Comparison of ENCODE assay signal across 10 mouse cellular contexts in the genomic region with DNA sequence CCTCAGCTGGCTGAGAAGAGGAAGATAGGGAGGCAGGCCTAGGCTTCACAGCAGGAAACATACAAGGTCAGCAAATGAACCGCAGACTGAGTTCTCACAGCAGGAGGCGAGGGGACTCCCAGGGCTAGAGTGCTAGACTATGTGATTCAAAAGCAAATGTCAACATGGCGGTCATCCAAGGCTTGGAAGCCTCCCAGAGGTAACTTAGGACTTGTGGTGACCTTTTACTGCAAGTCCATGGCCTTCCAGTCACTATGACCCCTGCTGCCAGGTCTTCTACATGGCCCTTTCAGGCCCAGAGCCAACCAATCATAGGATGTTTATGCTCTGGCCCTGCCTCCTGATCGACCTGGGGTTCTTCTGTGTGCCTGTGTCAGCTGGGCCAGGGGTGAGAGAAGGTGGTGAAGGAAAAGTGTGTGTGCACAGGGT.
DNase-seq lines count a peak whose midpoint lies in the region; ATAC-seq and TF ChIP-seq lines count a peak whose summit lies in the region.
"Had no signal": no experiment of that assay in that cellular context is flagged by ENCODE, and none has a peak within 500 bp of the region (broad histone marks: within the 10 kb centered on the region; RNA-seq: fewer than 3 reads in every experiment).

No protein-coding gene starts in this region.

- no peak for TF ChIP-seq EP300 in heart, adult 2 months (IDR thresholded peaks at IDR 0.05; ENCODE audit: insufficient read depth, low read depth, low read length)

- peak; percentile 47 to 55 for DNase-seq in heart, adult 2 months
- DNase-seq in adrenal gland, adult 18-20 months (ENCODE audit: low spot score in 2 of 2) = peak; percentile 10 to 30
- no peak for DNase-seq in frontal cortex, postnatal 10 days (ENCODE audit: low spot score in 2 of 2)

- WGBS in heart, adult 2 months = 52% methylated on average over 4 of the region's 4 CpGs
- 67% methylated on average over 4 of the region's 4 CpGs for WGBS in heart, embryonic 12.5 days
- WGBS in heart, embryonic 13.5 days = 58% methylated on average over 4 of the region's 4 CpGs
- 65% methylated on average over 4 of the region's 4 CpGs for WGBS in limb, embryonic 13.5 days
- WGBS in stomach, embryonic 16.5 days = 63% methylated on average over 4 of the region's 4 CpGs
- 67% methylated on average over 4 of the region's 4 CpGs for WGBS in midbrain, embryonic 13.5 days

- no peaks in the 10 kb centered on the region for H3K36me3 ChIP-seq in heart, adult 2 months (ENCODE audit: control insufficient read depth, insufficient read depth, low read length)
- no peaks in the 10 kb centered on the region for H3K36me3 ChIP-seq in heart, embryonic 12.5 days
- H3K36me3 ChIP-seq in heart, embryonic 13.5 days = no peaks in the 10 kb centered on the region
- H3K36me3 ChIP-seq in limb, embryonic 13.5 days = no peaks in the 10 kb centered on the region
- H3K36me3 ChIP-seq in stomach, embryonic 16.5 days (ENCODE audit: control insufficient read depth, insufficient read depth, low read length) = no peaks in the 10 kb centered on the region
- no peaks in the 10 kb centered on the region for H3K36me3 ChIP-seq in midbrain, embryonic 13.5 days

- no peak for TF ChIP-seq POLR2A in heart, adult 2 months (IDR thresholded peaks at IDR 0.05; ENCODE audit: insufficient read depth, low read depth, low read length)

- intact Hi-C loops in heart, adult 2 months (cut with DNase I) = no loop called here

- H3K4me1 ChIP-seq in heart, adult 2 months (ENCODE audit: control insufficient read depth, insufficient read depth, low read length) = peaks cover 4% of the 10 kb centered on the region
- peaks cover 24% of the 10 kb centered on the region for H3K4me1 ChIP-seq in heart, embryonic 12.5 days (replicated peaks)
- H3K4me1 ChIP-seq in heart, embryonic 13.5 days = peaks cover 34% of the 10 kb centered on the region
- H3K4me1 ChIP-seq in limb, embryonic 13.5 days = peaks cover 70% of the 10 kb centered on the region
- peaks cover 8% of the 10 kb centered on the region; the same call in 1 of the 2 replicates for H3K4me1 ChIP-seq in stomach, embryonic 16.5 days (ENCODE audit: control insufficient read depth, insufficient read depth, low read length)
- no peaks in the 10 kb centered on the region for H3K4me1 ChIP-seq in midbrain, embryonic 13.5 days (replicated peaks)

- H3K4me3 ChIP-seq in heart, adult 2 months = no peak overlapping the region
- no peak overlapping the region for H3K4me3 ChIP-seq in heart, embryonic 12.5 days
- no peak overlapping the region for H3K4me3 ChIP-seq in heart, embryonic 13.5 days
- no peak overlapping the region for H3K4me3 ChIP-seq in limb, embryonic 13.5 days
- H3K4me3 ChIP-seq in stomach, embryonic 16.5 days (replicated peaks; ENCODE audit: low read length) = no peak overlapping the region
- no peak overlapping the region for H3K4me3 ChIP-seq in midbrain, embryonic 13.5 days (replicated peaks)
- H3K4me3 ChIP-seq: erythroblast, embryonic 14.5 days; myocyte had no signal

- no peak for TF ChIP-seq CTCF in heart, adult 2 months (IDR thresholded peaks at IDR 0.05)

- H3K9ac ChIP-seq in heart, adult 2 months (ENCODE audit: low read depth, low read length) = no peak overlapping the region
- H3K9ac ChIP-seq in heart, embryonic 12.5 days = no peak overlapping the region
- no peak overlapping the region for H3K9ac ChIP-seq in heart, embryonic 13.5 days
- H3K9ac ChIP-seq in limb, embryonic 13.5 days = no peak overlapping the region
- no peak overlapping the region for H3K9ac ChIP-seq in stomach, embryonic 16.5 days (ENCODE audit: low read length)
- H3K9ac ChIP-seq in midbrain, embryonic 13.5 days (replicated peaks) = no peak overlapping the region

- no peaks in the 10 kb centered on the region for H3K79me2 ChIP-seq in heart, adult 2 months (replicated peaks; ENCODE audit: control insufficient read depth, insufficient read depth, low read length)

- no peak overlapping the region for H3K27ac ChIP-seq in heart, adult 2 months
- no peak overlapping the region; the same call in 1 of the 2 replicates for H3K27ac ChIP-seq in heart, embryonic 12.5 days (ENCODE audit: poor library complexity, severe bottlenecking)
- peak overlapping the region; percentile 53 for H3K27ac ChIP-seq in heart, embryonic 13.5 days (replicated peaks)
- peak overlapping the region; percentile 69 for H3K27ac ChIP-seq in limb, embryonic 13.5 days
- H3K27ac ChIP-seq in stomach, embryonic 16.5 days (ENCODE audit: low read length) = peak overlapping the region; percentile 69
- H3K27ac ChIP-seq in midbrain, embryonic 13.5 days = no peak overlapping the region

- H3K27me3 ChIP-seq in heart, adult 2 months (ENCODE audit: control insufficient read depth, insufficient read depth, low read length) = no peaks in the 10 kb centered on the region
- H3K27me3 ChIP-seq in heart, embryonic 12.5 days (replicated peaks) = no peaks in the 10 kb centered on the region
- no peaks in the 10 kb centered on the region for H3K27me3 ChIP-seq in heart, embryonic 13.5 days (replicated peaks)
- H3K27me3 ChIP-seq in limb, embryonic 13.5 days = no peaks in the 10 kb centered on the region
- H3K27me3 ChIP-seq in stomach, embryonic 16.5 days (ENCODE audit: control insufficient read depth, insufficient read depth, low read length) = no peaks in the 10 kb centered on the region
- H3K27me3 ChIP-seq in midbrain, embryonic 13.5 days = no peaks in the 10 kb centered on the region

- no peak overlapping the region for H3K4me2 ChIP-seq in heart, embryonic 12.5 days
- H3K4me2 ChIP-seq in heart, embryonic 13.5 days = no peak overlapping the region
- H3K4me2 ChIP-seq in limb, embryonic 13.5 days (replicated peaks) = no peak overlapping the region
- no peak overlapping the region for H3K4me2 ChIP-seq in stomach, embryonic 16.5 days (ENCODE audit: low read depth, low read length)
- no peak overlapping the region for H3K4me2 ChIP-seq in midbrain, embryonic 13.5 days (replicated peaks)

- ATAC-seq in heart, embryonic 12.5 days (ENCODE audit: insufficient number of reproducible peaks, low FRiP score) = no peak
- ATAC-seq in heart, embryonic 13.5 days (ENCODE audit: extremely low read depth, insufficient number of reproducible peaks, low FRiP score, low TSS enrichment) = 0 out of 2 replicates have a peak, but pooled peaks have one; percentile 31
- ATAC-seq in limb, embryonic 13.5 days (ENCODE audit: low FRiP score, low read depth) = 0 out of 2 replicates have a peak, but pooled peaks have one; percentile 26
- peak; percentile 26; the same call in 1 of the 2 replicates for ATAC-seq in stomach, embryonic 16.5 days (ENCODE audit: insufficient read depth, low FRiP score)
- no peak for ATAC-seq in midbrain, embryonic 13.5 days

- H3K9me3 ChIP-seq in heart, embryonic 12.5 days (replicated peaks) = 0 out of 2 replicates have a peak, but pooled peaks cover 4% of the 10 kb centered on the region
- H3K9me3 ChIP-seq in heart, embryonic 13.5 days = no peaks in the 10 kb centered on the region
- no peaks in the 10 kb centered on the region for H3K9me3 ChIP-seq in limb, embryonic 13.5 days
- H3K9me3 ChIP-seq in stomach, embryonic 16.5 days (replicated peaks; ENCODE audit: control insufficient read depth, low read length) = no peaks in the 10 kb centered on the region
- H3K9me3 ChIP-seq in midbrain, embryonic 13.5 days = no peaks in the 10 kb centered on the region

Comparison
In these comparisons a context has a peak if more than half of its experiments do, and no peak if none do; other contexts are left out.
1. H3K27ac ChIP-seq: peak in heart, embryonic 13.5 days (single experiment), limb, embryonic 13.5 days (single experiment) and stomach, embryonic 16.5 days (single experiment); none in heart, adult 2 months (single experiment), heart, embryonic 12.5 days (single experiment) and midbrain, embryonic 13.5 days (single experiment).
2. ATAC-seq: peak in heart, embryonic 13.5 days (single experiment), limb, embryonic 13.5 days (single experiment) and stomach, embryonic 16.5 days (single experiment); none in heart, embryonic 12.5 days (single experiment) and midbrain, embryonic 13.5 days (single experiment).
3. DNase-seq: peak in heart, adult 2 months (2 of 2) and adrenal gland, adult 18-20 months (2 of 2); none in frontal cortex, postnatal 10 days (0 of 2).